Mouse (Mus musculus): Measurements from ENCODE around the gene Washc4. TPM values are rescaled to one million over a fixed set of nuclear protein-coding genes. Genes with fewer than 3 reads are reported as not detected.

Washc4 gene
- polyA plus RNA-seq, 1 experiment from 2014 or later: 38.1 TPM

DNA sequence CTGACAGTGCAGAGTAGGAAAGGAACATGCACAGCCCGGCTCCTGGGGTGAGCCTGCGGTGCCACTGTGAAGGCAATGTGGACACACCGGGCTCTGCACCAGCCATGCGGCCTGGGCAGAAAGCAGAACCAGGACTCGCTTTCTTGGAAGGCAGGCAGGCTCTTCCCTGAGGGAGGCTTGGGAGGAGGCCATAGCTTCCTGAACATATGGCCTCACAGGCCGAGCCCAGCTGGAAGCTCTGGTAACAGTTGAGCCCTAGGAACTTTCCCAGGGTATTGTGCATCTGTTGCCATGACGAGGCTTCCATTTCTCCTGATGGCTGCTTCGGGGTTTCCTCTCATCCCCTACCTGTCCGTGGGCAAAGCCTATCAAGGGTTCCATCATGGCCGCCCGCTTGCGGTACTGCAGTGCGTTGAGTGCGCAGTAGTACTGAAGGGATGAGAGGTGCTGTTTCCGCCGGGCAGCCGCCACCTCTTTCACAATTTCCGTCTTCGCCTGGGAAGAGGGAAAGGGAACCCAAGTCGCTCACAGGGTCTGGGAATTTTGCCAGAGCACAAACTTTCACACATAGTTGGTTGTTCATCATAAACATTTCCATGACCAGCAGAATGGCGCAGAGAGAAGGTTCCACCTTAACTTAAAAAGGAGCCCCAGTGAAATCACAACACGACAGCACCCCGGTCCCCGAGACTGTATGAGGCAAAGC is 77.0 kb downstream of the Washc4 start:
- Histone ChIP-seq H3K4me1 (ENCODE audit: control insufficient read depth, insufficient read depth, low read length) (no peaks in the 10 kb centered on the region), H3K27ac (replicated peaks; ENCODE audit: low read depth, low read length) (no peak overlapping the region), H3K9me3 (replicated peaks; ENCODE audit: control insufficient read depth, low read length) (no peaks in the 10 kb centered on the region), H3K36me3 (replicated peaks; ENCODE audit: control insufficient read depth, insufficient read depth, low read depth, low read length) (peaks cover 2% of the 10 kb centered on the region), H3K9ac (replicated peaks; ENCODE audit: low read length) (no peak overlapping the region), H3K27me3 (ENCODE audit: control insufficient read depth, insufficient read depth, low read length) (no peaks in the 10 kb centered on the region), H3K4me2 (ENCODE audit: low read depth, low read length) (no peak overlapping the region), H3K4me3 (ENCODE audit: low read depth, low read length) (no peak overlapping the region)
- DNase-seq (ENCODE audit: low spot score) (no peak), ATAC-seq (replicated peaks; ENCODE audit: insufficient number of reproducible peaks, low FRiP score, low TSS enrichment, low read depth) (no peak)
- 92% methylated on average over 24 of the region's 24 CpGs for WGBS

GRCm38 (mm10) chr10:83624065-83624464 is 80.5 kb downstream of the Washc4 start:
- DNase-seq (ENCODE audit: low spot score) (no peak), ATAC-seq (replicated peaks; ENCODE audit: insufficient number of reproducible peaks, low FRiP score, low TSS enrichment, low read depth) (no peak)
- WGBS: 88% methylated on average over 8 of the region's 8 CpGs
- Histone ChIP-seq H3K9ac (replicated peaks; ENCODE audit: low read length) (no peak overlapping the region), H3K4me1 (ENCODE audit: control insufficient read depth, insufficient read depth, low read length) (no peaks in the 10 kb centered on the region), H3K27me3 (ENCODE audit: control insufficient read depth, insufficient read depth, low read length) (no peaks in the 10 kb centered on the region), H3K4me3 (ENCODE audit: low read depth, low read length) (no peak overlapping the region), H3K4me2 (ENCODE audit: low read depth, low read length) (no peak overlapping the region), H3K9me3 (replicated peaks; ENCODE audit: control insufficient read depth, low read length) (no peaks in the 10 kb centered on the region), H3K27ac (replicated peaks; ENCODE audit: low read depth, low read length) (no peak overlapping the region), H3K36me3 (replicated peaks; ENCODE audit: control insufficient read depth, insufficient read depth, low read depth, low read length) (peaks cover 2% of the 10 kb centered on the region; the same call in 1 of the 2 replicates)

GRCm38 (mm10) chr10:83624841-83625240 is 81.3 kb downstream of the Washc4 start:
- DNase-seq (ENCODE audit: low spot score) (no peak), ATAC-seq (replicated peaks; ENCODE audit: insufficient number of reproducible peaks, low FRiP score, low TSS enrichment, low read depth) (no peak)
- 90% methylated on average over 12 of the region's 12 CpGs for WGBS
- H3K27me3 ChIP-seq (ENCODE audit: control insufficient read depth, insufficient read depth, low read length): no peaks in the 10 kb centered on the region
- H3K4me3 ChIP-seq (ENCODE audit: low read depth, low read length): no peak overlapping the region
- H3K4me1 ChIP-seq (ENCODE audit: control insufficient read depth, insufficient read depth, low read length): no peaks in the 10 kb centered on the region
- no peak overlapping the region for H3K27ac ChIP-seq (replicated peaks; ENCODE audit: low read depth, low read length)
- no peak overlapping the region for H3K9ac ChIP-seq (replicated peaks; ENCODE audit: low read length)
- H3K36me3 ChIP-seq (replicated peaks; ENCODE audit: control insufficient read depth, insufficient read depth, low read depth, low read length): peaks cover 2% of the 10 kb centered on the region; the same call in 1 of the 2 replicates
- H3K4me2 ChIP-seq (ENCODE audit: low read depth, low read length): no peak overlapping the region
- no peaks in the 10 kb centered on the region for H3K9me3 ChIP-seq (replicated peaks; ENCODE audit: control insufficient read depth, low read length)

DNA sequence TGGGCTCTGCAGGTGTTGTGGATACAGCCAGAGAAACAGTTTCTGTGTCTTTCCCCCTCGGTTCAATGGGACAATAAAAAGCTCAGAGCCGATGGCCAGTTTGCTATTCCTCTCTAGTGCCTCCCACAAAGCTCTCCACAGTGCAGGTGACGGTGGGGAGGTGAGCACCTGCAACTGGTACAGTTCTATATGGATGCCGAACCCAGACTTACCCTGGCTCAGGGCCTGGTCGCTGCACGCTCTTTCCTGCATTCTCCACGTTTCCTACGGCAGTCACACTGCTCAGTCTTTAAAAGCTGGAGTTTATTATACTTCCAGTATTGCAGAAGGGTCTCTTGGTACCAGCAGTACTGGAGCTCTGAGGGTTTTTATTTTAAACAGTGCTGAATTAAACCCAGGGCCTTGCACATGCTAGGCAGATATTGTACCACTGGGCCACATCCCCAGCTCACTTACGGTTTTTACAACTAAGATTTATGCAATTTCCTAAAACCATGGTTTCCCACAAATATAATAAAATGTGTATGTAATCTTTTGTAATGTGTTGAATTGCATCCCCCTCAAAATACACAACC is 83.6 kb downstream of the Washc4 start:
- Histone ChIP-seq H3K27ac (replicated peaks; ENCODE audit: low read depth, low read length) (no peak overlapping the region), H3K36me3 (replicated peaks; ENCODE audit: control insufficient read depth, insufficient read depth, low read depth, low read length) (peaks cover 2% of the 10 kb centered on the region; the same call in 1 of the 2 replicates), H3K9me3 (replicated peaks; ENCODE audit: control insufficient read depth, low read length) (no peaks in the 10 kb centered on the region), H3K4me1 (ENCODE audit: control insufficient read depth, insufficient read depth, low read length) (no peaks in the 10 kb centered on the region), H3K4me2 (ENCODE audit: low read depth, low read length) (no peak overlapping the region), H3K9ac (replicated peaks; ENCODE audit: low read length) (no peak overlapping the region), H3K27me3 (ENCODE audit: control insufficient read depth, insufficient read depth, low read length) (no peaks in the 10 kb centered on the region), H3K4me3 (ENCODE audit: low read depth, low read length) (no peak overlapping the region)
- WGBS: 90% methylated on average over 9 of the region's 9 CpGs
- ATAC-seq (replicated peaks; ENCODE audit: insufficient number of reproducible peaks, low FRiP score, low TSS enrichment, low read depth) (no peak), DNase-seq (ENCODE audit: low spot score) (no peak)

DNA sequence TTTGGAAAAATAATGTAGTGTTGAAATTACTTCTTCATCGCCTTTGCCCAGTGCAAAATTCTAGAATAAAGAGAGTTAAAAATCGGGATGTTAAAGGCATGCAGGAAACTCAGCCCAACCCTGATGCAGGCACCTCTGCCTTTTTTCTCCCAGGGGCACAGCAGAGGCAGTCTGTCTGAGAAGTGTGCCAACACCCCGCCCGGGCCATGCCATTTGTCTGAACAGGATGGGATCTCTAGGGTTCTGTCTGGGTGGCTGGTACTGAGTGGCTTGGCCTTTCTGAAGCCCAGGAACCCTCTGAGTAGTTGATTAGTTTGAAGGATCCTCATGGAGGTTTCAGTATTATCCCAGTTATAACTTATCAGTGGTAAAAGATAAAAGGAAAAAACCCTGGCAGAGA is 84.7 kb downstream of the Washc4 start:
- Histone ChIP-seq H3K9me3 (replicated peaks; ENCODE audit: control insufficient read depth, low read length) (no peaks in the 10 kb centered on the region), H3K4me3 (ENCODE audit: low read depth, low read length) (no peak overlapping the region), H3K9ac (replicated peaks; ENCODE audit: low read length) (no peak overlapping the region), H3K27ac (replicated peaks; ENCODE audit: low read depth, low read length) (no peak overlapping the region), H3K4me2 (ENCODE audit: low read depth, low read length) (no peak overlapping the region), H3K36me3 (replicated peaks; ENCODE audit: control insufficient read depth, insufficient read depth, low read depth, low read length) (peaks cover 2% of the 10 kb centered on the region; the same call in 1 of the 2 replicates), H3K4me1 (ENCODE audit: control insufficient read depth, insufficient read depth, low read length) (no peaks in the 10 kb centered on the region), H3K27me3 (ENCODE audit: control insufficient read depth, insufficient read depth, low read length) (no peaks in the 10 kb centered on the region)
- WGBS: 93% methylated on average over 4 of the region's 4 CpGs
- no peak for ATAC-seq (replicated peaks; ENCODE audit: insufficient number of reproducible peaks, low FRiP score, low TSS enrichment, low read depth)
- DNase-seq (ENCODE audit: low spot score): no peak

GRCm38 (mm10) chr10:83629190-83629781 is 85.7 kb downstream of the Washc4 start:
- H3K4me3 ChIP-seq (ENCODE audit: low read depth, low read length): no peak overlapping the region
- no peak for DNase-seq (ENCODE audit: low spot score)
- no peaks in the 10 kb centered on the region for H3K4me1 ChIP-seq (ENCODE audit: control insufficient read depth, insufficient read depth, low read length)
- no peak for ATAC-seq (replicated peaks; ENCODE audit: insufficient number of reproducible peaks, low FRiP score, low TSS enrichment, low read depth)
- 92% methylated on average over 12 of the region's 12 CpGs for WGBS
- H3K9ac ChIP-seq (replicated peaks; ENCODE audit: low read length): no peak overlapping the region
- H3K4me2 ChIP-seq (ENCODE audit: low read depth, low read length): no peak overlapping the region
- H3K27me3 ChIP-seq (ENCODE audit: control insufficient read depth, insufficient read depth, low read length): no peaks in the 10 kb centered on the region
- H3K9me3 ChIP-seq (replicated peaks; ENCODE audit: control insufficient read depth, low read length): no peaks in the 10 kb centered on the region
- H3K27ac ChIP-seq (replicated peaks; ENCODE audit: low read depth, low read length): no peak overlapping the region
- peaks cover 2% of the 10 kb centered on the region; the same call in 1 of the 2 replicates for H3K36me3 ChIP-seq (replicated peaks; ENCODE audit: control insufficient read depth, insufficient read depth, low read depth, low read length)

DNA sequence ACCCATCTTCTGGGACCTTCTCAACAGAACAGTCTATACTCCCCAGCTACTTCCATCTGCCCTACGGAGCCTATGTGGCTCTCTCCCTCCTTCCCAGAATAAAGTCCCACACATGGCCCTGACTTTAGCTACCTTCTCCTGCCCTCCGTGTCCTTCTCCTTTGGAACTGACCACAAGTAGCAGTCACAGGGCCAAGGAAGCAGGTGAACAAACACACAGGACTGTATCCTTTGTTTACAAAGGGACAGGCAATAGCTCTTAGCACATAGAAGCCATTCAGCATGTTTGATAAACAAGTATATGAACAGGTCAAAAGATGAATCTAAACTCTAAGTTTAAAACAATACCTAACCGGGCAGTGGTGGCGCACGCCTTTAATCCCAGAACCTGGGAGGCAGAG is 86.3 kb downstream of the Washc4 start:
- Histone ChIP-seq H3K4me1 (ENCODE audit: control insufficient read depth, insufficient read depth, low read length) (no peaks in the 10 kb centered on the region), H3K27me3 (ENCODE audit: control insufficient read depth, insufficient read depth, low read length) (no peaks in the 10 kb centered on the region), H3K4me3 (ENCODE audit: low read depth, low read length) (no peak overlapping the region), H3K36me3 (replicated peaks; ENCODE audit: control insufficient read depth, insufficient read depth, low read depth, low read length) (peaks cover 1% of the 10 kb centered on the region; the same call in 1 of the 2 replicates), H3K27ac (replicated peaks; ENCODE audit: low read depth, low read length) (no peak overlapping the region), H3K9me3 (replicated peaks; ENCODE audit: control insufficient read depth, low read length) (no peaks in the 10 kb centered on the region), H3K9ac (replicated peaks; ENCODE audit: low read length) (no peak overlapping the region), H3K4me2 (ENCODE audit: low read depth, low read length) (no peak overlapping the region)
- 95% methylated on average over 5 of the region's 5 CpGs for WGBS
- no peak for DNase-seq (ENCODE audit: low spot score)
- ATAC-seq (replicated peaks; ENCODE audit: insufficient number of reproducible peaks, low FRiP score, low TSS enrichment, low read depth): no peak

DNA sequence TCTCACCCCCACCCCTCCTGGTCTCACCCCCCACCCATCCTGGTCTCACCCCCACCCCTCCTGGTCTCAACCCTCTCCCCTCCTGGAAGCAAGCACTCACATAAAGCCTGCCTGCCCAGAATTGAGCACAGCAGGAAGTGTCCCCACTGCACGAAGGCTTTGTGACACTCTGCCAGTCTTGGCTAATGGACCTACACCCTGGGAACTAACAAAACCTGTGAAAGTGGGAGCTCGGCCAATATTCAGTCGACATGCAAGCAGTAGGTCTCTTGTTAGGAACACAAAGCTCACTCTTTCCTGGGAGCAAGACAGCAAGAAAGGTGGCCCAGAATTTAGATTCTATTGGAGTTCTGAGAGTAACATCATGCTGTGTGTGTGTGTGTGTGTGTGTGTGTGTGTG is 87.3 kb downstream of the Washc4 start:
- no peaks in the 10 kb centered on the region for H3K27me3 ChIP-seq (ENCODE audit: control insufficient read depth, insufficient read depth, low read length)
- no peak overlapping the region for H3K4me2 ChIP-seq (ENCODE audit: low read depth, low read length)
- no peak for DNase-seq (ENCODE audit: low spot score)
- no peaks in the 10 kb centered on the region for H3K9me3 ChIP-seq (replicated peaks; ENCODE audit: control insufficient read depth, low read length)
- no peak overlapping the region for H3K9ac ChIP-seq (replicated peaks; ENCODE audit: low read length)
- no peak overlapping the region for H3K27ac ChIP-seq (replicated peaks; ENCODE audit: low read depth, low read length)
- ATAC-seq (replicated peaks; ENCODE audit: insufficient number of reproducible peaks, low FRiP score, low TSS enrichment, low read depth): no peak
- no peak overlapping the region for H3K4me3 ChIP-seq (ENCODE audit: low read depth, low read length)
- 76% methylated on average over 3 of the region's 3 CpGs for WGBS
- no peaks in the 10 kb centered on the region for H3K36me3 ChIP-seq (replicated peaks; ENCODE audit: control insufficient read depth, insufficient read depth, low read depth, low read length)
- H3K4me1 ChIP-seq (ENCODE audit: control insufficient read depth, insufficient read depth, low read length): no peaks in the 10 kb centered on the region

Data from embryonic facial prominence, embryonic 11.5 days (tissue).